Mouse (Mus musculus): ENCODE data around the gene Kcnt1. TPM values are rescaled to one million over a fixed set of nuclear protein-coding genes. Genes with fewer than 3 reads are reported as not detected.
"Not testable (repeated sequence)": the region's sequence is repeated elsewhere in the genome, so short reads cannot be mapped to it uniquely, and the experiment has no call there.

The Kcnt1 gene
- 49.2 and 60.7 TPM in 2 replicates for total RNA-seq (2014; rRNA removed)
- polyA plus RNA-seq (2015; fragmentation: Nextera tagmentation; extraction: Ambion mirVana): 21.7 and 22.1 TPM in 2 replicates

DNA sequence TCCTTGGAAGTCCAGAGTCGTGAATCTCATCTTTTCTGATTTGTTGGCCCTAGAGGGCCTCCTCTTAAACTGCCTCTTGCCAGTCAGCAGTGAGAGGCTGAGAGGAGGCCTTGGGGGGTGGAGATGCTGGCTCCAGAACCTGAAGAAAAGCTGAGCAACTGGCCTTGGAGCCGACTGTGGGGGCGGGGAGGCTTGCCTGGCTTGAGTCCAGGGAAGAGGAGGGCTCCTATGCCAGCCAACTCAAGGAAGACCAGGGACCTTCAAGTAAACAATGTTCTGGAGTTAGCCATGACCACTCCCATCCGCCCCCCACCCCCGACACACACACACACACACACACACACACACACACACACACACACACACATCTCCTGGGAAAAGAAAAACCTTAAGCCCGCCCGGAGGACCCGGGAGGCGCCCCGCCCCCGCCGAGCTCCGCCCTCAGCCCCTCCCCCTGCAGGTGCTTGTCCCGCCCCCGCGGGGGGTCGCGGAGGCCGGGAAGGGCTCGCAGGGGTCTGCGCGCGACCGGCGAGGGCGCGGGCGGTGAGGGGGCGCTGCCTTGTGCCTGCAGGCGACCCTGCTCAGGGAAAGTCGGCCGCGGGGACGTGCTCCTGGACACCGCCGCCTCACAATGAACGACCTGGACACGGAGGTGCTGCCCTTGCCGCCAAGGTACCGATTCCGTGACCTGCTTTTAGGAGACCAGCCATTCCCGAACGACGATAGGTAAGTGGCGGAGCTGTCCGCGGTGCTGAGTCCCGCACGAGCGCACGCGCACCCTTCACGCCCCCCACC is at the start of gene Kcnt1:
Gene Kcnt1 (plus strand): TSS at position 398 of the 795 bp plus-strand sequence.
- peak within 1 kb of the TSS; percentile 63 for H3K4me3 ChIP-seq (ENCODE audit: low read depth, low read length)
- no peak for TF ChIP-seq CTCF (IDR thresholded peaks at IDR 0.05)
- no peaks in the 10 kb centered on the region; the same call in 1 of the 2 replicates for H3K27me3 ChIP-seq (ENCODE audit: insufficient read depth, low read length)
- peak within 1 kb of the TSS; percentile 32 for H3K27ac ChIP-seq (ENCODE audit: low read depth, low read length)
- no peaks in the 10 kb centered on the region for H3K36me3 ChIP-seq (ENCODE audit: insufficient read depth, low read length)
- peak within 1 kb of the TSS; percentile 99 for H3K4me2 ChIP-seq (ENCODE audit: low read depth, low read length, poor library complexity, severe bottlenecking)
- no peaks in the 10 kb centered on the region for H3K9me3 ChIP-seq (ENCODE audit: low read length)
- under 1% methylated on average over 41 of the region's 53 CpGs for WGBS
- peak; percentile 34; the same call in 1 of the 2 replicates for ATAC-seq (ENCODE audit: low FRiP score)
- peak within 1 kb of the TSS; percentile 61 for H3K9ac ChIP-seq (replicated peaks; ENCODE audit: low read length, poor library complexity, severe bottlenecking)
- DNase-seq (ENCODE audit: low spot score): peak; percentile 50
- 0 out of 2 replicates have a peak, but pooled peaks cover 5% of the 10 kb centered on the region for H3K4me1 ChIP-seq (ENCODE audit: insufficient read depth, low read length)

DNA sequence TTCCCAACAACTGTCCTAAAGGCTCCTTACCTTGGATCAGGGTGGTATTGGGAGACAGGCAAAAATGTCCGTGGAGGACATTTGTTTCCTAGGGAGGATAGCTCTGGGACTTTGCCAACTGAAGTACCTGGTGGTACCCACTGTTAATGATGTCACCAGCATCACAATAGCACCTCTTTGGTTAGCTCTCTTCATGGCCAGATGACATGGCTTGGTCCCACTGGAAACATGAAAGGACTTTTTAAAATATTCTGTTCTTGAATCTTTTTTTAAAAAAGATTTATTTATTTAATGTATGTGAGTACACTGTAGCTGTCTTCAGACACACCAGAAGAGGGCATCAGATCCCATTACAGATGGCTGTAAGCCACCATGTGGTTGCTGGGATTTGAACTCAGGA is 47.8 kb upstream of the Kcnt1 start, which contains the start of gene Glt6d1:
Gene Glt6d1 (minus strand): TSS at position 101 of the 400 bp plus-strand sequence.
- not testable (repeated sequence) for ATAC-seq (ENCODE audit: low FRiP score); H3K36me3 ChIP-seq (ENCODE audit: insufficient read depth, low read length); DNase-seq (ENCODE audit: low spot score); H3K4me3 ChIP-seq (ENCODE audit: low read depth, low read length); H3K9ac ChIP-seq (replicated peaks; ENCODE audit: low read length, poor library complexity, severe bottlenecking); H3K4me2 ChIP-seq (ENCODE audit: low read depth, low read length, poor library complexity, severe bottlenecking); H3K9me3 ChIP-seq (ENCODE audit: low read length); H3K27me3 ChIP-seq (ENCODE audit: insufficient read depth, low read length); H3K4me1 ChIP-seq (ENCODE audit: insufficient read depth, low read length); H3K27ac ChIP-seq (ENCODE audit: low read depth, low read length)
- 72% methylated on average over 1 of the region's 1 CpGs for WGBS

DNA sequence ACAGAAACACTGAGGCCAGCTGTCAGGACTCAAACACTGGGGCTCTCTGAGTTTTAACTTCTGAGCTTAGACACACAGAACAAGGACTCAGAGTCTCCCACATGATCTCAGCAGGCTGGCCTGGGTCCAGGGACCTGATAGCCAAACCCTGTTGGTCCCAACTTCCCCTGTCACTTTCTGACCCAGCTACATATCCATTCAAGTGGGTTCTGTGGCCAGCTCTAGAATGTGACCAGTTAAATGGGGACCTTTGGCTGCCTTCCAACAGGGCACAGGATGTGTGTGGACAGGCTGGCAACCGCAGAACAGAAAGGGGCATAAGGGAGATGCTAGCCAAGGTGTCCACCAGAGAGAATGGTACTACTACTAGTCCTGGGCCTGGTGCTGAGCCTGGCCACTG is 40.7 kb upstream of the Kcnt1 start, which contains the start of gene Lcn9:
Gene Lcn9 (plus strand): TSS at position 348 of the 400 bp plus-strand sequence.
- Histone ChIP-seq H3K27ac (ENCODE audit: low read depth, low read length) (no peak within 1 kb of the TSS), H3K4me3 (ENCODE audit: low read depth, low read length) (no peak within 1 kb of the TSS), H3K4me1 (ENCODE audit: insufficient read depth, low read length) (no peaks in the 10 kb centered on the region), H3K9me3 (ENCODE audit: low read length) (no peaks in the 10 kb centered on the region), H3K27me3 (ENCODE audit: insufficient read depth, low read length) (no peaks in the 10 kb centered on the region), H3K9ac (replicated peaks; ENCODE audit: low read length, poor library complexity, severe bottlenecking) (no peak within 1 kb of the TSS), H3K36me3 (ENCODE audit: insufficient read depth, low read length) (no peaks in the 10 kb centered on the region), H3K4me2 (ENCODE audit: low read depth, low read length, poor library complexity, severe bottlenecking) (no peak within 1 kb of the TSS)
- 75% methylated on average over 1 of the region's 1 CpGs for WGBS
- TF ChIP-seq CTCF (IDR thresholded peaks at IDR 0.05): no peak
- DNase-seq (ENCODE audit: low spot score): no peak
- ATAC-seq (ENCODE audit: low FRiP score): no peak

GRCm38 (mm10) chr2:25824751-25825150 is 38.8 kb upstream of the Kcnt1 start:
- Histone ChIP-seq H3K27me3 (ENCODE audit: insufficient read depth, low read length) (no peaks in the 10 kb centered on the region), H3K4me1 (ENCODE audit: insufficient read depth, low read length) (no peaks in the 10 kb centered on the region), H3K36me3 (ENCODE audit: insufficient read depth, low read length) (no peaks in the 10 kb centered on the region), H3K9me3 (ENCODE audit: low read length) (no peaks in the 10 kb centered on the region), H3K4me3 (ENCODE audit: low read depth, low read length) (no peak overlapping the region), H3K4me2 (ENCODE audit: low read depth, low read length, poor library complexity, severe bottlenecking) (no peak overlapping the region), H3K27ac (ENCODE audit: low read depth, low read length) (no peak overlapping the region), H3K9ac (replicated peaks; ENCODE audit: low read length, poor library complexity, severe bottlenecking) (no peak overlapping the region)
- ATAC-seq (ENCODE audit: low FRiP score) (no peak), DNase-seq (ENCODE audit: low spot score) (no peak)
- WGBS: 87% methylated on average over 3 of the region's 3 CpGs
- no peak for TF ChIP-seq CTCF (IDR thresholded peaks at IDR 0.05)

DNA sequence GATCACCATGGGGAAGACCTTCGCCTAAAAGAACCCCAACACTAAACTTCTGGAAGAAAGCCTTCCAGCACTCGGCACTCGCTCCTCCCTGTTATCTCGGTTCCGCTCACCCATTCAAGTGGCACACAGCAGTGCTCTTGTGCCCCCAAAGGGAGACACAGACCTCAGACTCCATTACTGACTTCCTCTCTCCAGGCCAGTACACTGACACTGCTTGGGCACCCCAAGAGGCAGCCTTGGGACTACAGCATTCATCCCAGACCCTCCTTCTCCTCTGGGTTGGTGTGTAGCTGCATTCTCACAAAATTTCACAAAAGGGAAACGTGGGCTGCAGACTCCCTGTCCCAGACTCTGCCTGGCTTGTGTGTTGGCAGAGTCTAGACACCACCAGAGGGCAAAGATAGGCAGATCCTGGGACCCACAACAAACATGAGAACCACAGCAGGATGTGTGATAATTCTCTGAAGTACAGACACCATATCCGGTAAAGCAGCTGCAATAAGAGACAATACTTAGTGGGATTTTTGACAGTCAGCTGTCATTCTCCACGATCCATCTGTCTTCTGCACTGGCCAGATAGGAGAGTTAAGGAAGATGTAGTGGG is 35.1 kb upstream of the Kcnt1 start:
- Histone ChIP-seq H3K4me1 (ENCODE audit: insufficient read depth, low read length) (no peaks in the 10 kb centered on the region), H3K27me3 (ENCODE audit: insufficient read depth, low read length) (no peaks in the 10 kb centered on the region), H3K27ac (ENCODE audit: low read depth, low read length) (no peak overlapping the region), H3K36me3 (ENCODE audit: insufficient read depth, low read length) (no peaks in the 10 kb centered on the region), H3K9ac (replicated peaks; ENCODE audit: low read length, poor library complexity, severe bottlenecking) (no peak overlapping the region), H3K4me2 (ENCODE audit: low read depth, low read length, poor library complexity, severe bottlenecking) (no peak overlapping the region), H3K4me3 (ENCODE audit: low read depth, low read length) (no peak overlapping the region), H3K9me3 (ENCODE audit: low read length) (no peaks in the 10 kb centered on the region)
- WGBS: 76% methylated on average over 8 of the region's 8 CpGs
- TF ChIP-seq CTCF (IDR thresholded peaks at IDR 0.05): no peak
- DNase-seq (ENCODE audit: low spot score) (no peak), ATAC-seq (ENCODE audit: low FRiP score) (no peak)

DNA sequence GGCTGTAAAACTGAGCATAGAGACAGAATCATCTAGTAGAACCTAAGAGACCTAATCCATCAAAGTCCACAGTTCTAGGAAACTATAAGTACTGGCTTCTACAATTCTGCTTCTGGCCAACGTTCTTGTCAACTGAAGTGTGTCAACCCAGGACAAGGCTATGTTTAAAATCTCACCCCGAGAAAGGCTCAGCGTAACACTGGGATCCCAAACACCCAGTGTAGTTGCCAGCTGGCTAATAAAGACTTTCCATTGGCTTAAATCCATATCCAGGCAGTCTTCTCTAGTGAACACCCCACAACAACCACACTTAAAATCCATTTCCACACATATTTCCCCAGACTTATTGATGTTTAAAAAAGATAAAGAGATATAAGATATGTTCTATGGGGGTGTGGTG is 32.7 kb upstream of the Kcnt1 start:
- DNase-seq (ENCODE audit: low spot score) (no peak), ATAC-seq (ENCODE audit: low FRiP score) (no peak)
- 89% methylated on average over 3 of the region's 3 CpGs for WGBS
- TF ChIP-seq CTCF (IDR thresholded peaks at IDR 0.05): no peak
- H3K4me2 ChIP-seq (ENCODE audit: low read depth, low read length, poor library complexity, severe bottlenecking): no peak overlapping the region
- H3K4me3 ChIP-seq (ENCODE audit: low read depth, low read length): no peak overlapping the region
- no peak overlapping the region for H3K27ac ChIP-seq (ENCODE audit: low read depth, low read length)
- no peaks in the 10 kb centered on the region for H3K36me3 ChIP-seq (ENCODE audit: insufficient read depth, low read length)
- H3K9me3 ChIP-seq (ENCODE audit: low read length): no peaks in the 10 kb centered on the region
- no peaks in the 10 kb centered on the region for H3K4me1 ChIP-seq (ENCODE audit: insufficient read depth, low read length)
- H3K27me3 ChIP-seq (ENCODE audit: insufficient read depth, low read length): no peaks in the 10 kb centered on the region
- no peak overlapping the region for H3K9ac ChIP-seq (replicated peaks; ENCODE audit: low read length, poor library complexity, severe bottlenecking)
